Mouse (Mus musculus) kidney, postnatal 4 days (tissue): ENCODE results near the gene Kidins220.

Experiments used
- DNase-seq, 2 experiments: peaks; one replicate each; pipeline ENCODE4 v3.0.0; 2021; ENCODE audit warnings: mixed read lengths in 2 of 2

Gene Kidins220

GRCm38 (mm10) chr12:24963393-24964022 lies 11.2 kb upstream of the Kidins220 start:
- peak in 1 of 2 experiments; percentile 24 for DNase-seq

GRCm38 (mm10) chr12:24965406-24965805 lies 9.3 kb upstream of the Kidins220 start:
- no peak for DNase-seq

- no peak for DNase-seq
These were observed 8.7 kb upstream of the Kidins220 start for GRCm38 (mm10) chr12:24966046-24966445.

- no peak for DNase-seq
These were observed 3.1 kb upstream of the Kidins220 start for GRCm38 (mm10) chr12:24971490-24972200.

- no peak for DNase-seq
These were observed 2.1 kb upstream of the Kidins220 start for GRCm38 (mm10) chr12:24972371-24973350.

- DNase-seq, result no peak
These were observed 1.1 kb upstream of the Kidins220 start for GRCm38 (mm10) chr12:24973586-24973985.

- peak; percentile 68 to 78 for DNase-seq
These were observed 499 bp downstream of the Kidins220 start for GRCm38 (mm10) chr12:24975115-24975733.

GRCm38 (mm10) chr12:24985226-24985625 lies 10.5 kb downstream of the Kidins220 start:
- no peak for DNase-seq

GRCm38 (mm10) chr12:24995350-24995749 lies 20.6 kb downstream of the Kidins220 start:
- DNase-seq, result no peak

- no peak for DNase-seq
These were observed 30.6 kb downstream of the Kidins220 start for GRCm38 (mm10) chr12:25005350-25005749.

- no peak for DNase-seq
These were observed 35.2 kb downstream of the Kidins220 start for GRCm38 (mm10) chr12:25009957-25010356.

GRCm38 (mm10) chr12:25010416-25010815 lies 35.7 kb downstream of the Kidins220 start:
- no peak for DNase-seq

GRCm38 (mm10) chr12:25011733-25012367 lies 37.1 kb downstream of the Kidins220 start:
- DNase-seq, result no peak

- no peak for DNase-seq
These were observed 38.1 kb downstream of the Kidins220 start for GRCm38 (mm10) chr12:25012555-25013540.

GRCm38 (mm10) chr12:25014307-25014927 lies 39.7 kb downstream of the Kidins220 start:
- DNase-seq, result no peak

- no peak for DNase-seq
These were observed 40.2 kb downstream of the Kidins220 start for GRCm38 (mm10) chr12:25014938-25015337.

- no peak for DNase-seq
These were observed 42.3 kb downstream of the Kidins220 start for GRCm38 (mm10) chr12:25016995-25017394.

- DNase-seq, result no peak
These were observed 46.3 kb downstream of the Kidins220 start for GRCm38 (mm10) chr12:25021057-25021456.

GRCm38 (mm10) chr12:25024862-25025545 lies 50.3 kb downstream of the Kidins220 start:
- DNase-seq, result peak; percentile 27 to 41

- DNase-seq, result no peak
These were observed 51.6 kb downstream of the Kidins220 start for GRCm38 (mm10) chr12:25026308-25026707.
